Mouse (Mus musculus) forebrain, embryonic 11.5 days (tissue): ENCODE measurements around the gene Skp1a. TPM values are rescaled to one million over a fixed set of nuclear protein-coding genes. Genes with fewer than 3 reads are reported as not detected.

Experiments used
- ATAC-seq: fragments of 200-750 bp; cut with Nextera tagmentation; replicated peaks from 2 replicates; pipeline ENCODE4 v1.8.0; 2017; ENCODE audit warnings: moderate TSS enrichment; ENCODE audit not compliant: low FRiP score
- DNase-seq: peaks from one replicate; pipeline ENCODE4 v3.0.0-alpha.2; 2017; ENCODE audit warnings: low spot score
- H3K27ac ChIP-seq: fragments of 300-500 bp; sonication (generic); 2 replicates; pipeline ENCODE4 v1.5.1; 2014; ENCODE audit warnings: low read depth, low read length
- H3K27me3 ChIP-seq: fragments of 300-500 bp; sonication (generic); 2 replicates; pipeline ENCODE4 v1.6.1; 2014; ENCODE audit warnings: mild to moderate bottlenecking, low read length, mixed read lengths; ENCODE audit not compliant: control insufficient read depth, insufficient read depth
- H3K36me3 ChIP-seq: fragments of 300-500 bp; sonication (generic); 2 replicates; pipeline ENCODE4 v1.6.1; 2014; ENCODE audit warnings: mild to moderate bottlenecking, low read length, moderate library complexity, mixed read lengths; ENCODE audit not compliant: control insufficient read depth, insufficient read depth
- H3K4me1 ChIP-seq: fragments of 300-500 bp; sonication (generic); replicated peaks from 2 replicates; pipeline ENCODE4 v1.6.1; 2014; ENCODE audit warnings: low read length, mixed read lengths; ENCODE audit not compliant: control insufficient read depth, insufficient read depth
- H3K4me2 ChIP-seq: fragments of 300-500 bp; sonication (generic); 2 replicates; pipeline ENCODE4 v1.6.1; 2014; ENCODE audit warnings: low read depth, mild to moderate bottlenecking, low read length, moderate library complexity, mixed read lengths; ENCODE audit not compliant: severe bottlenecking
- H3K4me3 ChIP-seq: fragments of 300-500 bp; sonication (generic); 2 replicates; pipeline ENCODE4 v1.5.1; 2014; ENCODE audit warnings: low read depth, low read length
- H3K9ac ChIP-seq: fragments of 300-500 bp; sonication (generic); 2 replicates; pipeline ENCODE4 v1.6.1; 2014; ENCODE audit warnings: low read length
- H3K9me3 ChIP-seq: fragments of 300-500 bp; sonication (generic); 2 replicates; pipeline ENCODE4 v1.6.1; 2016; ENCODE audit warnings: low read length, mixed read lengths; ENCODE audit not compliant: control insufficient read depth
- WGBS: fragments of 180-500 bp; shearing (Covaris S2); extraction: QIAGEN DNeasy Blood & Tissue Kit; methylation state at CpG from one replicate; pipeline ENCODE4 v1.1.7; 2014; 5-methylcytosine and 5-hydroxymethylcytosine counted together
- polyA plus RNA-seq: library from polyadenylated mRNA; unstranded; fragments of >200 nt; fragmentation: Nextera tagmentation; extraction: Ambion mirVana; gene quantifications from 2 replicates; pipeline ENCODE4 v1.2.1, GENCODE M21; 2014

Skp1a gene
- polyA plus RNA-seq, 1 experiment from 2014 or later = 927 TPM

GRCm38 (mm10) chr11:52273183-52273941, 41.6 kb downstream of the Skp1a start:
- no peaks in the 10 kb centered on the region for H3K9me3 ChIP-seq
- H3K9ac ChIP-seq = no peak overlapping the region
- 84% methylated on average over 11 of the region's 11 CpGs for WGBS
- no peaks in the 10 kb centered on the region for H3K4me1 ChIP-seq
- no peak overlapping the region for H3K27ac ChIP-seq
- no peak overlapping the region for H3K4me3 ChIP-seq
- DNase-seq (no peak), ATAC-seq (no peak)
- no peak overlapping the region for H3K4me2 ChIP-seq
- no peaks in the 10 kb centered on the region for H3K27me3 ChIP-seq
- H3K36me3 ChIP-seq = no peaks in the 10 kb centered on the region

GRCm38 (mm10) chr11:52273942-52274330, 42.1 kb downstream of the Skp1a start:
- ATAC-seq (no peak), DNase-seq (no peak)
- Histone ChIP-seq H3K9ac (no peak overlapping the region), H3K4me3 (no peak overlapping the region), H3K27ac (no peak overlapping the region), H3K27me3 (no peaks in the 10 kb centered on the region), H3K4me2 (no peak overlapping the region), H3K36me3 (no peaks in the 10 kb centered on the region), H3K9me3 (no peaks in the 10 kb centered on the region), H3K4me1 (no peaks in the 10 kb centered on the region)
- WGBS = 75% methylated on average over 4 of the region's 4 CpGs

DNA sequence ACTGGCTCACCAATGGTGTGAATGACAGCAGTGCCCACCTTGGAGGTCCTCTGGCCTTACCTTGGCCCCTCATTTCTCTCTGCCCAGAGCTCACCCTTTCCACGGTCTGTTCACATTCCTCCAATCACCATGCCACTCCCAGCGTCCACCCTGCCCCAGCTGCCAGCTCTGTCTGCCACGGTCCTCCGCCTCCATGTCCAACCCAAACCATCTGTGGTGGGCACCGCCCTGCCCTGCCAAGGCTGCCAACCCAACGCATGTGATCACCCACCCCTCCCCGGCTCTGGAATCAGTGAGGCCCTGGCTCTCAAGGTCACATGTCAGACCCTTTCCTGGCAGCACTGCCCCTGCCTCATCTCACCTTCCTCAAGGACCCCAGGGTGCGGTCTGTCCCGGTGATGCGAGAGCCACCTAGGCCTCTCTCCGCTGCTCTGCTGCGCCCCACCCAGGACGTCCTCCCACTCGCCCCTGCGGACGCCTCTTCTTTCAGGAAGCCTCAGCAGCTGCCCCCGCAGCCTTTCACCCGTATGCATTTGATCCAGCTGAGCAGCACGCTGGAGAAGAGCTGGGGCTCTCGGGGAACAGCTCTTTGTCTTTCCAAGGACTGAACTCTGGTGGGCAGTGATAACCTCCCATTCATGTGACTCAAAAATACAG, 42.8 kb downstream of the Skp1a start:
- Histone ChIP-seq H3K4me1 (no peaks in the 10 kb centered on the region), H3K4me3 (no peak overlapping the region), H3K27ac (no peak overlapping the region), H3K9me3 (no peaks in the 10 kb centered on the region), H3K36me3 (no peaks in the 10 kb centered on the region), H3K9ac (no peak overlapping the region), H3K27me3 (no peaks in the 10 kb centered on the region), H3K4me2 (no peak overlapping the region)
- WGBS = 87% methylated on average over 20 of the region's 20 CpGs
- DNase-seq (no peak), ATAC-seq (no peak)

DNA sequence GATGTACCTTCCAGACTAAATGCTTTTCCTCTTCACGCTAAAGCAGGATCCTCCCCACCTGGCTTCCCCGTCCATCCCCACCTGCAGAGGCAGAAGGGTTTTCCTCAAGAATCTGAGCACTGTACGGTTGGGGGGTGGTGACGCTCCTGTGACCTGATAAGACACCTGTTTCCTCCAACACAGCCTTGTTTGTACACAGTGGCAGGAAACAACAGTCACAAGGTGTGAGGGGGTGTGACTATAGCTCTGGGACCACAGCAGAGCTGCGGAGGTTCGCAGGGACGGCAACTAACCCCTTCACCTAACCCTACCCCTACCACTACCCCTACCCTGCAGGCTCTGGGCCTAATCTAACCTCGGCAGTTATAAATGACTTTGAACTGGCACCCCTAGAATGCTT, 43.6 kb downstream of the Skp1a start:
- 83% methylated on average over 8 of the region's 8 CpGs for WGBS

DNA sequence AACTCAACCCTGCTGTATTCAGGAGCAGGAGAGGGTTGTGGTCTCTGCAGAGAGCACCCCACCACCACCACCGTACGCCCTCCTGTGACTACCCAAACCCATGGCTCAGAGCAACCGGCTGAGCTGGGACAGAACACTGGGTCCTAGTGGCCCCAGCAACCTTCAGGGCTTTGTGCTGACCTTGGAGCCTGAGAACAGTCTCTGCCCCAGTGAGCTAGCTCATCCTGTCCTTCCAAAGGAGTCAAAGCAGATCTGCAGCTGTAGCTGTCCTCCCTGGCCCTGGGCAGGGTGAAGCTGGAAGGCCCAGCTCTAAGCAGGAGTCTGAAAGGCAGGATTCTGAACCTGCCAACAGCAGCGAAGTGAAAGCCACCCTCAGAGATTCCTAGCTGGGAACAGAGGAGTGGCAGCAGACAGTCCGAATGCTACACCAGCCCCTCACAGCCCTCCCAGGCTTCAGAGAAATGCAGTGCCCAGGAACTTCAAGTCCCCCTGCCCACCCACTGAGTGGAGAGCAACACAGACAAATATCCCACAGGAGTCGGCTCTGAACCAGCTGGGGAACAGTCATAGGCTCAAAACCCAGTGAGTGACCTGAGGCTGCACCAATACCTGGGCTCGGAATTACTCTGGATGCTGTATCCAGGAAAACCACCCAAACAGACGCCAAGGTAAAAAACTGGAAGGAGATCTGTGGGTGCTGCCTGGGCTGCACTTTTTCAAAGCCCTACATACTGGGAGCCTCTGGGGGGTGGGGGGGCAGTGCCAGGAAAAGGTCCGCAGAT, 44.2 kb downstream of the Skp1a start:
- Histone ChIP-seq H3K36me3 (no peaks in the 10 kb centered on the region), H3K9me3 (no peaks in the 10 kb centered on the region), H3K4me3 (no peak overlapping the region), H3K4me1 (no peaks in the 10 kb centered on the region), H3K27me3 (no peaks in the 10 kb centered on the region), H3K9ac (no peak overlapping the region), H3K27ac (no peak overlapping the region), H3K4me2 (no peak overlapping the region)
- ATAC-seq = no peak
- DNase-seq = no peak
- 80% methylated on average over 9 of the region's 9 CpGs for WGBS

More for the DNA sequence above, 43.6 kb downstream of the Skp1a start:
- Histone ChIP-seq H3K4me2 (no peak overlapping the region), H3K27me3 (no peaks in the 10 kb centered on the region), H3K4me3 (no peak overlapping the region), H3K36me3 (no peaks in the 10 kb centered on the region), H3K27ac (no peak overlapping the region), H3K4me1 (no peaks in the 10 kb centered on the region), H3K9me3 (no peaks in the 10 kb centered on the region), H3K9ac (no peak overlapping the region)
- ATAC-seq (no peak), DNase-seq (no peak)

DNA sequence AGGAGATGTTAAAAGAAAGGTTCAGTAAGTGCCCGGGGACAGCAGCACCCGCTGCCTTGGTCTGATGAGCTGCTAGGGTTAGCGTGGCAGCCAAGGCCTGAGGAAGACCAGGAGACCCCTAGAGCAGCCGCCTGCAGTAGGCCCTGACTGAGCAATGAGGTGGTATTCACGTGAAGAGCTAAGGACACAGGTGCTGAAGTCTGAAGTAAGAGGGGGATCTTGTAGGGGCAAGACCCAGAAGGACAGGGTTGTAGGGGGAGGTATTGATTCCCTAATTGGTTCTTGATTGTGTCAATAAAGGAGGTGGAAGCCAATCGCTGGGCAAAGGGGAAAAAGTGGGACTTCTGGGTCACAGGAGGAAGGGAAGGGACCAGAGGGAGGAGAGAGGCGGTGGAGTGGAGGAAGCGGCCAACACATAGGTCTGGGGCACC, 45.2 kb downstream of the Skp1a start:
- no peaks in the 10 kb centered on the region for H3K4me1 ChIP-seq
- peaks cover 3% of the 10 kb centered on the region; the same call in 1 of the 2 replicates for H3K27me3 ChIP-seq
- no peak overlapping the region for H3K9ac ChIP-seq
- ATAC-seq = no peak
- H3K4me3 ChIP-seq = no peak overlapping the region
- no peaks in the 10 kb centered on the region for H3K36me3 ChIP-seq
- no peak overlapping the region for H3K4me2 ChIP-seq
- no peaks in the 10 kb centered on the region for H3K9me3 ChIP-seq
- H3K27ac ChIP-seq = no peak overlapping the region
- no peak for DNase-seq
- 90% methylated on average over 8 of the region's 8 CpGs for WGBS

DNA sequence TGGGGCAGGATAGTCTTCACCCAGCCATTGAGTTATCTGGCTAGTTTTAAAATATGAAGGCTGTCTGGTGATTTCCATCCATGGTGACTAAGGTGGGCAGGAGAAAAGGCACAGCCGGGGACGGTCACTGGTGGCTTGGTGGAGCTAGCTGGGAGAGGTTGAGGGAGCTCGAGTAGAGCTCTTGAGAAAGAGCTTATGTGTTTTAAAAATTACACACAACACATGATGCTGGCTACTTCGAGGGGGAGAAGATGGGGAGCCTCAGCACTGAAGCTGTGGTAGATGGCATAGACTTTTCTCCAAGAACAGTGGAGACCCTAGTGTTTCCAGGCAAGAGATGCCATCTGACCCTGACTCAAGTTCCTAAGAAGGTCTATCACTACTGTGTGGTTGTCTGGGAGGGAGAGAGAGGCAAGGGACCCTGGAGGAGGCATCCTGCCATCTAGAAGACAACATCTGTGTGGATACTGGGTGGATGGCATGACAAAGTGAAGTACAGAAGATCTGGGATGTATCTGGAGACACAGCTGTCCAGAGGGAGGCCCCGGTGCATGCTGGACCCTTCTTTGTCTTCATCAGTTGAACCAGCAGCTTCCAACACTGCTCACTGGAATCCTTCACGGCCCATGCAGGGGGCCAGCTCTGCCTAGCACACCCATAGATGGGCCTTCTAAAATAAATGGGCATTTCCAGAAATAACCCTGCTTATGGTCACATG, 45.8 kb downstream of the Skp1a start:
- no peak overlapping the region for H3K9ac ChIP-seq
- no peaks in the 10 kb centered on the region for H3K4me1 ChIP-seq

GRCm38 (mm10) chr11:52278164-52278563, 46.4 kb downstream of the Skp1a start:
- WGBS = 93% methylated on average over 3 of the region's 3 CpGs
- ATAC-seq (no peak), DNase-seq (no peak)
- Histone ChIP-seq H3K9ac (no peak overlapping the region), H3K9me3 (no peaks in the 10 kb centered on the region), H3K27me3 (peaks cover 8% of the 10 kb centered on the region; the same call in 1 of the 2 replicates), H3K4me1 (no peaks in the 10 kb centered on the region; the same call in 1 of the 2 replicates), H3K4me3 (no peak overlapping the region), H3K27ac (no peak overlapping the region), H3K4me2 (no peak overlapping the region), H3K36me3 (no peaks in the 10 kb centered on the region)

More for the DNA sequence above, 45.8 kb downstream of the Skp1a start:
- ATAC-seq = no peak
- Histone ChIP-seq H3K36me3 (no peaks in the 10 kb centered on the region), H3K4me2 (no peak overlapping the region), H3K9me3 (no peaks in the 10 kb centered on the region), H3K27ac (no peak overlapping the region), H3K27me3 (peaks cover 6% of the 10 kb centered on the region; the same call in 1 of the 2 replicates), H3K4me3 (no peak overlapping the region)
- no peak for DNase-seq
- WGBS = 89% methylated on average over 6 of the region's 6 CpGs
